Mouse (Mus musculus): Measurements from ENCODE around the gene Trpv5. TPM values are rescaled to one million over a fixed set of nuclear protein-coding genes. Genes with fewer than 3 reads are reported as not detected.

The Trpv5 gene
- polyA plus RNA-seq, 1 experiment from 2014 or later, result not detected

DNA sequence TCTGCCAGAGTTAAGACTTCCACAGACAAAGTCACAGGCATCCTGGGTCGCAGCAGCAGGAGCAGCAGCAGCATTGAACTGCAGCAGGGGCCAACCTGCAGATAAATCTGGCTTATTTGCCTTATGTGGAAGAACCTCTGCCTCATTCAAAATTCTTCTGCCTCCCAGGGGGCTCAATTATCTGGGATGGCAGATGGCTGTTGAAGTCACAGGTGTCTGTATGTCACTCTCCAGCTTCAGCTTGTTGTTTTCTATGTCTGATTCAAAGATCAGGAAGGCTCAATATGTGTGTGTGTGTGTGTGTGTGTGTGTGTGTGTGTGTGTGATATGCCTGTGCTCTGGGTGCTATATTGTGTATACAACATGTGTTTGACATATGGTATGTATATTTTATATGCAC is 43.2 kb downstream of the Trpv5 start:
- Histone ChIP-seq H3K27ac (replicated peaks) (no peak overlapping the region), H3K9ac (replicated peaks) (no peak overlapping the region), H3K9me3 (no peaks in the 10 kb centered on the region), H3K36me3 (no peaks in the 10 kb centered on the region), H3K27me3 (no peaks in the 10 kb centered on the region), H3K4me3 (no peak overlapping the region), H3K4me2 (replicated peaks) (no peak overlapping the region), H3K4me1 (no peaks in the 10 kb centered on the region)
- WGBS, result 21% methylated on average over 1 of the region's 1 CpGs
- 0 out of 2 replicates have a peak, but pooled peaks have one; percentile 29 for ATAC-seq (replicated peaks)

DNA sequence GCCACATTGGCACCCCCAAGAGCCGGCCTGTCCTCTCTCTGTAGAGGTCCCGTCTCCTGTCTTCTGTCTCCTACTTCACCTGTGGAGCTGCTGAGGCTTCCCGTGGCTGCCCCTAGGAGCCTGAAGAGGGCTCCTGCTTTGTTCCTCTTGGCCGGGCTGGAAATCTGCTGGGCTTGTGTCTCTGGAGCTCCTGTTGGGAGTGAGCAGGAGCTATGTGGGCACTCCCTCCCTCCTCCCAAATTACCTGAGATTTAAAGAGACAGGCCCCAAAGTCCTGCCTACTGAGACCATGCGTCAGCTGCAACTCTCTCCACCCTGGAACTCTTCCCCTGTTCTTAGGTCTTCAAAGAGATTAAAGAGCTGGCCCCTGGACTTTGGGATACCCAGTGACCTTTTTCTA is 44.4 kb downstream of the Trpv5 start, which contains the start of gene Trpv6:
Gene Trpv6, minus strand, starts transcription at position 228 of the 400 bp plus-strand sequence.
- H3K4me1 ChIP-seq, result no peaks in the 10 kb centered on the region
- H3K9me3 ChIP-seq, result no peaks in the 10 kb centered on the region
- no peak within 1 kb of the TSS for H3K4me2 ChIP-seq (replicated peaks)
- H3K36me3 ChIP-seq, result no peaks in the 10 kb centered on the region
- no peak within 1 kb of the TSS for H3K27ac ChIP-seq (replicated peaks)
- H3K4me3 ChIP-seq, result no peak within 1 kb of the TSS
- no peak within 1 kb of the TSS for H3K9ac ChIP-seq (replicated peaks)
- ATAC-seq (replicated peaks), result no peak
- H3K27me3 ChIP-seq, result no peaks in the 10 kb centered on the region
- 28% methylated on average over 5 of the region's 5 CpGs for WGBS

DNA sequence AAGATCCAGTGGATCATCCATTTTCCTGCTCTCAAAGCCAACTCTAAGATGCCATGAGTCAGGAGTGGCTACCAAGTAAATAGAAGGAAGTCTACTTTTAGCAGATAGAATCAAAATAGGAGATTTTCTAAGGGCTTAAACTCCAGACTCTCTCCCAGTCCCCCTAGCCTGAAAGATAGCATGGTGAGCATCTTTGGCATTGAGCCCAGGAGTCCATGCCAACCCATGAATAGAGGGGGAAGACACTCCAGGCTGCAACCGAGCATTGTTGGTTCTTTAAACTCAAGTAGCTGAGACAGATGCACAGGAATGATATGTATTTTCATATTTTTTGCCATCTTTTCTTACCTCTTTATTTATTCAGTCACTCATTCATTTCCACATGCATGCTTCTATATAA is 45.4 kb downstream of the Trpv5 start:
- H3K9ac ChIP-seq (replicated peaks), result no peak overlapping the region
- H3K27ac ChIP-seq (replicated peaks), result no peak overlapping the region
- 33% methylated on average over 1 of the region's 1 CpGs for WGBS
- H3K4me1 ChIP-seq, result no peaks in the 10 kb centered on the region
- H3K4me2 ChIP-seq (replicated peaks), result no peak overlapping the region
- H3K36me3 ChIP-seq, result no peaks in the 10 kb centered on the region
- H3K9me3 ChIP-seq, result no peaks in the 10 kb centered on the region
- H3K4me3 ChIP-seq, result no peak overlapping the region
- no peaks in the 10 kb centered on the region for H3K27me3 ChIP-seq
- ATAC-seq (replicated peaks), result no peak

DNA sequence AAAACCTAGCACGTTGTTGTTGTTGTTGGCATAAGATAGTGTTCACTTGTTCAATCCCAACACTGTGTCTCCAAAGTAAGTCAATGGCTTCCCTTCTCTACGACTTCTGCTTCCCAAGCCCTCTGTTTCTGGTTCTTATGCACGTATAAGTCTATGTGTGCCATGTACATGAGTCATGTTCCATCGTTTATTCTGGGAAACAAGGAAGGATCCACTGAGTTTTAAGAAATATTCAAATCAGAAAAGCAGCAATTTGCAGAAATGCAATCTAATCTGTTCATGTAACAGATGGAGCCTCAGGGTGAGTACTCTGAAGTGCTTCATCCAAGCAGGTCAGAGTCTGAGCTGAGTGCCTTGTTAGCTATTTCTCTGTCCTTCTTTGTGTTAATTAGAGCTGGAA is 49.0 kb downstream of the Trpv5 start:
- 77% methylated on average over 4 of the region's 4 CpGs for WGBS
- no peak overlapping the region for H3K4me3 ChIP-seq
- no peak overlapping the region for H3K27ac ChIP-seq (replicated peaks)
- no peak for ATAC-seq (replicated peaks)
- H3K9me3 ChIP-seq, result no peaks in the 10 kb centered on the region
- no peak overlapping the region for H3K4me2 ChIP-seq (replicated peaks)
- no peak overlapping the region for H3K9ac ChIP-seq (replicated peaks)
- no peaks in the 10 kb centered on the region for H3K4me1 ChIP-seq
- no peaks in the 10 kb centered on the region for H3K27me3 ChIP-seq
- no peaks in the 10 kb centered on the region for H3K36me3 ChIP-seq

DNA sequence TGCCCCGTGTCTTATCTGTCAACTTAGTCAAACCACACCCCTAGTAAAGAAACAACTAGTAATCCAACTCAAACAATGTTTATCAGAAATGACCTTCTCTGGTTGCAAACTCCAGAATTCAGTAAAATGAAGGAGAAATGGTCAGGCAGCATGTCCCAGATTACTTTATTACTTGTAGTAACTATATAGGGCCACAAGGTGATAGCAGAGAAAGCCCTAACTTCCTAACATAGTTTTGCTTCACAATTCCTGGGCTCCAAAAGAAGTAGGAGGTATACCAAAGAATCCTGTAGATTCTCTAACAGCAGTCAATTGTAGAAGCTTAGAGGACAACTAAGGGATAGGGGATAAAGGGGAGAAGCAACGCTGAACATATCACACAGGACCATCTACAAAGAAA is 49.8 kb downstream of the Trpv5 start:
- 82% methylated on average over 2 of the region's 2 CpGs for whole genome bisulfite sequencing
- no peak overlapping the region for H3K27ac ChIP-seq (replicated peaks)
- H3K9ac ChIP-seq (replicated peaks), result no peak overlapping the region
- no peaks in the 10 kb centered on the region for H3K9me3 ChIP-seq
- H3K27me3 ChIP-seq, result no peaks in the 10 kb centered on the region
- H3K4me2 ChIP-seq (replicated peaks), result no peak overlapping the region
- no peaks in the 10 kb centered on the region for H3K4me1 ChIP-seq
- H3K36me3 ChIP-seq, result no peaks in the 10 kb centered on the region
- H3K4me3 ChIP-seq, result no peak overlapping the region
- ATAC-seq (replicated peaks), result no peak

DNA sequence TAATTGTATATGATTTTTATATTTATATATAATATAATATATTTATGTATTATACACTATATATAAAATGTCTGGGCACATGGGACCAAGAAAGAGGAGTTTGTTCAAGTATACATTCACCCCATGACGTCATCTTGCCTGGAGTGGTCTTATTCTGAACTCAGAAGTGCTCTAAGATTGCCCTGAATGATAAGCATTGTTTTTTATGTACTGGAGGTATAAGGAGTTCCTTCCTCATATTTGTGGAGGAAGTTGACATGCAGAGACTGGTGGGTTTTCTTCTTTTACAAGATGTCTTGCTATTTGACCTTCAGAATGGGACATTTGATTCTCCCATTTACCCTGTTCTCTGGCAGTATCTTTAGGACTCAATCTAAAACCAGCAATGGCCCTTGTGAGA is 52.4 kb downstream of the Trpv5 start:
- no peak for ATAC-seq (replicated peaks)
- H3K4me2 ChIP-seq (replicated peaks), result no peak overlapping the region
- WGBS, result 84% methylated on average over 1 of the region's 1 CpGs
- H3K4me1 ChIP-seq, result no peaks in the 10 kb centered on the region
- no peaks in the 10 kb centered on the region for H3K27me3 ChIP-seq
- no peaks in the 10 kb centered on the region for H3K36me3 ChIP-seq
- H3K9ac ChIP-seq (replicated peaks), result no peak overlapping the region
- no peak overlapping the region for H3K4me3 ChIP-seq
- H3K9me3 ChIP-seq, result no peaks in the 10 kb centered on the region
- no peak overlapping the region for H3K27ac ChIP-seq (replicated peaks)

DNA sequence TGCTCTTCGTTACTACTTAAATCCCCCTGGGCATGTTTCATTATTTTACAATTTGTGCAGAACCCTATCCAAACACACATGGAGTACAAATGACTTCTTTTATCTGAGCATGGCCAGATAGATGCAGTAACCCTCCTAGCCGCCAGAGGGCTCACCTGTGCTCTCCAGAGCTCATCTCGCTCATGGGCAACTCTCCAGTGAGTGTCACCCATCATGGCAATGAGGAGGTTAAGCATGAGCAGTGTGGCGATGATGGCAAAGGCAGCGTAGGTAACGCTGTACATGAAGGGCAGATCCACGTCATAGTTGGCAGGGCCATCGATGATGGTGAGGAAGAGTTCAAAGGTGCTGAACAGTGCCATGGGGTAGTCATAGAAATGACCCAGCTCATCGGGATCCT is 57.9 kb downstream of the Trpv5 start:
- Histone ChIP-seq H3K36me3 (peaks cover 9% of the 10 kb centered on the region; the same call in 1 of the 2 replicates), H3K4me1 (no peaks in the 10 kb centered on the region), H3K4me2 (replicated peaks) (no peak overlapping the region), H3K27me3 (no peaks in the 10 kb centered on the region), H3K4me3 (no peak overlapping the region), H3K27ac (replicated peaks) (no peak overlapping the region), H3K9me3 (no peaks in the 10 kb centered on the region), H3K9ac (replicated peaks) (no peak overlapping the region)
- 66% methylated on average over 9 of the region's 9 CpGs for WGBS
- 0 out of 2 replicates have a peak, but pooled peaks have one; percentile 32 for ATAC-seq (replicated peaks)

DNA sequence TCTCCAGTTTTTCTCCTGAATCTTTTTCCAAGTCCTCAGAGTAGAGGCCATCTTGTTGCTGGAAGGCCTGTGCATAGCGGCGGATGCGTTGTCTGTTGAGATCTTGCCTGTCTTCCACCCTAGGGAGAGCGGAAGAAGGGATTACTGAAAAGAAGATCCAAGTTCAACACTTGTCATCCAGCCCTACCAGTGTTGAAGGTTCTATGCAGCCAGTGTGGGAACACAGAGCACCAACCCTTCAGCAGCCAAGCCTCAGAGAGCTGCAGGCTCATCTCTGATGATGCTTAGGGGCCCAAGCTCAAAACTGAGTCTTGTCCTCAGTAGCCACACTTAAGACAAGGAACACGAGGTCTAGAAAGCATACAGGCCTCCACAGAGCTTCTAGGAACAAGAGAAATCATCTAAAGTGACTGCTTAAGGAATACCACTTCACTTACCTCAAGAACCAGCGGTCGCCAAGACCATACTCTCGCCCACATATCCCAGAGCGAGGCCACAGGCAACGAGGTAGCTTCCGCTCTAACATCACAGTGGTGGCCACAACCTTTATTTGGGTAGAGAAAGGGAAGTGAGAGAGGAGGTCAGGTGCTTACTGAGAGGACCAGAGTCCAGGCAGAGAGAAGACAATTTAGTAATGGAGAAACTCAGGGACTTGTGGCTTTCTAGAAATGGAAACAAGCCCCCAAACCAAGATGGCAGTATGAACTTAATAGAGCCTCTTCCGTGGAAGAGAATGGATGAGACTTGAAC is 59.2 kb downstream of the Trpv5 start:
- H3K4me2 ChIP-seq (replicated peaks), result no peak overlapping the region
- H3K9me3 ChIP-seq, result no peaks in the 10 kb centered on the region
- H3K4me1 ChIP-seq, result no peaks in the 10 kb centered on the region
- H3K27ac ChIP-seq (replicated peaks), result no peak overlapping the region
- H3K36me3 ChIP-seq, result peaks cover 9% of the 10 kb centered on the region; the same call in 1 of the 2 replicates
- no peaks in the 10 kb centered on the region for H3K27me3 ChIP-seq
- no peak for ATAC-seq (replicated peaks)
- WGBS, result 91% methylated on average over 12 of the region's 12 CpGs
- no peak overlapping the region for H3K4me3 ChIP-seq
- H3K9ac ChIP-seq (replicated peaks), result no peak overlapping the region

DNA sequence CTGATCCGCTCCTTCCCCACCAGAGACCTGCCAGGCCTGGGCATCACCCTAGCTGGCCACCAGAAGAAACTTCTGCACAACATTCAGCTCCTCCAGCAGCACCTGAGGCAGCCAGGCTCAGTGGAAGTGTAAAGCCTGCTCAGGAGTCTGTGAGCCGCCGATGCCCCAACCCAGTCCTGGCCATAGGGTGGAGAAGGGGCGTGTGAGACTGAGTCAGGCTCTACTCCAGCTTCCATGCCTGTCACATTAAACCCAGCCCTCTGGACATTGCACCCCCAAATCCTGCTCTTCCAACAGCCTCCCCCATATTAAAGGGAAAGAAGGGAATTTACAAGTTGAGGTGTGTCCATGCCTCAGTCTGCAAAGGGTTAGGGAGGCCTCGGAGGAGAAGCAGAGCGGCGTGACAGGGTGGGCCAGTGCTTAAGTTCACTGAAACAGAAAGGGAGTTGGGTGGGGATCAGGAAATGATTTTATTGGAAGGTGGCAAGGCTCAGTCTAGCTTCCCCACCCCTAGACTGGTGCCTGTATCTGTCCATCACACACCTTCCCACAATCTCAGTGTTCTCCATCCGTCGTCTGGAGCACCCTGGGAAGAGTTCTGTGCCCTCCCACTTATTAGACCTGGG is 60.3 kb downstream of the Trpv5 start:
- Histone ChIP-seq H3K4me2 (replicated peaks) (no peak overlapping the region), H3K27ac (replicated peaks) (no peak overlapping the region), H3K36me3 (peaks cover 9% of the 10 kb centered on the region; the same call in 1 of the 2 replicates), H3K4me3 (no peak overlapping the region), H3K27me3 (no peaks in the 10 kb centered on the region), H3K9me3 (no peaks in the 10 kb centered on the region), H3K4me1 (no peaks in the 10 kb centered on the region), H3K9ac (replicated peaks) (no peak overlapping the region)
- no peak for ATAC-seq (replicated peaks)
- 95% methylated on average over 9 of the region's 9 CpGs for WGBS

DNA sequence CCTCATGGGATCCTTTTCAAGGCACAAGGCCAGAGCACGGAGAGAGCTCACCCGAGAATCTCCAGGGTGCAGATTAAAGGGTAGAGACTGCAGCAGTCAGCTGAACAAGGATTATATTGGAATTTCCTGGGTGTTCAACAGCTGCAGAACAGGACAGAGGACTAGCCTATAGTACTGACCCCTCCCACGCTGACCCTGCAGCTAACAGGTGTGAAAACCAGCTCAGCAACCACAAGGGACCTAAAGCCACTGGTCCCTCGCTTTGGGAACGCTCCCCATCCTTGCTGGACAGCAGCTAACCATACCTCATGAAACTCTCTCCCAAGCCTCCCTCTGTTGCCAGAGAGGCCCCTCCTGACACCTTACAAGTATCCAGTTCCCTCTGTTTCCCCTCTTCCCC is 72.9 kb downstream of the Trpv5 start:
- peaks cover 27% of the 10 kb centered on the region for H3K4me1 ChIP-seq
- no peak overlapping the region for H3K27ac ChIP-seq (replicated peaks)
- H3K9me3 ChIP-seq, result no peaks in the 10 kb centered on the region
- no peaks in the 10 kb centered on the region for H3K36me3 ChIP-seq
- no peak overlapping the region for H3K4me3 ChIP-seq
- H3K9ac ChIP-seq (replicated peaks), result no peak overlapping the region
- 0 out of 2 replicates have a peak overlapping the region, but pooled peaks have one; percentile 81 for H3K4me2 ChIP-seq (replicated peaks)
- no peaks in the 10 kb centered on the region for H3K27me3 ChIP-seq
- no peak for ATAC-seq (replicated peaks)
- WGBS, result 59% methylated on average over 5 of the region's 5 CpGs

DNA sequence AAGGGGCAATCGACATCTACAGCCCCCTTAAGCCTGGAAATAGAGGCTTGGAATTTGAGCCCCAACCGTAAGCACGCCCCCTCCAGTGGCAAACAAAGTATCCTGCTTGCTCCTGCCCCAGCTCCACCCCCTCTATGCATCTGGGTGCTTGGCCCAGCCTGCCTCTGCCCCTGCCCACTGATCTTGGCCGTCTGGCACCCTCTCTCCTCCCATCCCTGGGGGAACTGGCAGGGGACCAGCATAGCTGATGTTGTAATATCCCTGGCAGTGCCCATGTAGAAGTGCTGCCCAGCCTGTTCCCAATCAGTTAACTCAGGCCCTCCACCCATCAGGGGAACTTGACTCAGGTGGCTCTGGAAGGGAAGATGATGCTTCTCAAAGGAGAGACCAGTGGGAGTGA is 74.4 kb downstream of the Trpv5 start:
- H3K27ac ChIP-seq (replicated peaks), result peak overlapping the region; percentile 93
- peaks cover 27% of the 10 kb centered on the region for H3K4me1 ChIP-seq
- peak overlapping the region; percentile 83 for H3K9ac ChIP-seq (replicated peaks)
- ATAC-seq (replicated peaks), result peak; percentile 34
- peak overlapping the region; percentile 81 for H3K4me2 ChIP-seq (replicated peaks)
- no peaks in the 10 kb centered on the region for H3K9me3 ChIP-seq
- H3K27me3 ChIP-seq, result no peaks in the 10 kb centered on the region
- H3K36me3 ChIP-seq, result no peaks in the 10 kb centered on the region
- 7% methylated on average over 4 of the region's 4 CpGs for WGBS
- H3K4me3 ChIP-seq, result peak overlapping the region; percentile 76

DNA sequence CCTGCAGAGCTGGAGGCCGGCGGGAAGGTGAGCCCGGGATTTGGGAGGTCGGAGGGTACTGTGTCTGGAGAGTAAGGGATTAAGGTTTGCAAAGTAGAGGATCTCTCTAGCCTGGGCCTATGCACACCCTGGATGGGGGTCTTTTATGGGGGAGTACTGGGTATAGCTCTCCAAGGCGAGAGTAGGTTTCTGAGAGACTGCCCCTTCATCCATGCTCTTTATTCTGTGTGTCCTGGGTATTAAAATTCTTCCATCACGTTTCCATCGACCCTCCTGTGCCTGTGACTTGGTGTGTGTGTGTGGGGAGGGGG is 74.8 kb downstream of the Trpv5 start:
- H3K9me3 ChIP-seq, result no peaks in the 10 kb centered on the region
- H3K4me3 ChIP-seq, result peak overlapping the region; percentile 76
- H3K27me3 ChIP-seq, result no peaks in the 10 kb centered on the region
- peak overlapping the region; percentile 81 for H3K4me2 ChIP-seq (replicated peaks)
- 2% methylated on average over 7 of the region's 7 CpGs for WGBS
- peak overlapping the region; percentile 83 for H3K9ac ChIP-seq (replicated peaks)
- H3K36me3 ChIP-seq, result no peaks in the 10 kb centered on the region
- peaks cover 27% of the 10 kb centered on the region for H3K4me1 ChIP-seq
- H3K27ac ChIP-seq (replicated peaks), result peak overlapping the region; percentile 93
- ATAC-seq (replicated peaks), result peak; percentile 57

Data from forebrain, embryonic 15.5 days (tissue).